Mouse (Mus musculus) CH12.LX (cell line): Measurements from ENCODE around the gene Psmc1. TPM values are rescaled to one million over a fixed set of nuclear protein-coding genes. Genes with fewer than 3 reads are reported as not detected.

Source experiments
- DNase-seq: peaks from one replicate; pipeline ENCODE4 v3.0.0-alpha.2; 2013; ENCODE audit errors: extremely low read depth
- H3K27ac ChIP-seq: 2 replicates; pipeline ENCODE4 v1.5.1; 2012; ENCODE audit warnings: low read depth, mild to moderate bottlenecking, control low read depth, moderate library complexity; ENCODE audit not compliant: insufficient read depth
- H3K27me3 ChIP-seq: replicated peaks from 2 replicates; pipeline ENCODE3; 2012; ENCODE audit warnings: inconsistent platforms
- H3K36me3 ChIP-seq, 2 experiments: replicated peaks in 1 of 2; 2 replicates each; pipeline versions ENCODE3 to v1.6.1; 2012; ENCODE audit warnings: inconsistent platforms in 1 of 2, low read length in 1 of 2, mild to moderate bottlenecking in 1 of 2, mixed read lengths in 1 of 2, moderate library complexity in 1 of 2; ENCODE audit not compliant: control insufficient read depth in 1 of 2, insufficient read depth in 1 of 2
- H3K4me1 ChIP-seq, 2 experiments: 2 replicates each; pipeline ENCODE4 v1.6.1; 2012; ENCODE audit warnings: inconsistent platforms in 1 of 2, moderate library complexity in 1 of 2; ENCODE audit not compliant: insufficient read depth in 2 of 2, control insufficient read depth in 1 of 2
- H3K4me2 ChIP-seq: 2 replicates; pipeline ENCODE4 v1.6.1; 2012; ENCODE audit warnings: low read depth, mild to moderate bottlenecking, control low read depth; ENCODE audit not compliant: poor library complexity, insufficient read depth, severe bottlenecking
- H3K4me3 ChIP-seq, 3 experiments: fragments of 150-350 bp in 1 of 3; sonication (generic) in 1 of 3; replicated peaks in 1 of 3; 2 replicates each; pipeline versions ENCODE3 to v1.5.1; 2011 to 2012; ENCODE audit warnings: low read depth in 2 of 3, low read length in 2 of 3, mild to moderate bottlenecking in 2 of 3, moderate library complexity in 2 of 3, control low read depth in 1 of 3, improper control_type of control experiment in 1 of 3, inconsistent platforms in 1 of 3, mixed read lengths in 1 of 3; ENCODE audit not compliant: poor library complexity in 1 of 3
- H3K79me2 ChIP-seq: replicated peaks from 2 replicates; pipeline ENCODE4 v1.6.1; 2012; ENCODE audit warnings: mild to moderate bottlenecking, moderate library complexity; ENCODE audit not compliant: control insufficient read depth, poor library complexity, insufficient read depth, severe bottlenecking; ENCODE audit errors: extremely low read depth
- H3K9ac ChIP-seq: 2 replicates; pipeline ENCODE4 v1.6.1; 2012; ENCODE audit warnings: low read depth, mild to moderate bottlenecking, control low read depth, moderate library complexity; ENCODE audit not compliant: insufficient read depth
- H3K9me3 ChIP-seq: replicated peaks from 2 replicates; pipeline ENCODE3; 2012; ENCODE audit warnings: low read length, inconsistent platforms, mixed read lengths
- BHLHE40 ChIP-seq: IDR thresholded peaks from 2 replicates; pipeline ENCODE4 v1.6.1; 2011; ENCODE audit warnings: mild to moderate bottlenecking, low read depth, low read length, improper control_type of control experiment
- CTCF ChIP-seq, 2 experiments: IDR thresholded peaks in 1 of 2; conservative IDR thresholded peaks in 1 of 2; 2 replicates each; pipeline ENCODE4 v1.5.1; 2011 to 2012; ENCODE audit warnings: low read depth in 2 of 2, low read length in 2 of 2, improper control_type of control experiment in 1 of 2, inconsistent platforms in 1 of 2, mild to moderate bottlenecking in 1 of 2, moderate library complexity in 1 of 2
- ELF1 ChIP-seq: IDR thresholded peaks from 2 replicates; pipeline ENCODE4 v1.6.1; 2014; ENCODE audit warnings: low read depth, mild to moderate bottlenecking, inconsistent platforms, low read length, improper control_type of control experiment
- EP300 ChIP-seq: IDR thresholded peaks from 2 replicates; pipeline ENCODE4 v1.6.1; 2011; ENCODE audit warnings: low read length, improper control_type of control experiment
- GABPA ChIP-seq: IDR thresholded peaks from 2 replicates; pipeline ENCODE4 v1.6.1; 2012; ENCODE audit warnings: low read depth, low read length, improper control_type of control experiment, inconsistent platforms; ENCODE audit not compliant: insufficient replicate concordance
- IRF4 ChIP-seq: IDR thresholded peaks from 2 replicates; pipeline ENCODE4 v1.6.1; 2014; ENCODE audit warnings: low read depth, mild to moderate bottlenecking, inconsistent platforms, low read length, improper control_type of control experiment
- JUND ChIP-seq: conservative IDR thresholded peaks from 2 replicates; pipeline ENCODE4 v1.6.1; 2011; ENCODE audit warnings: low read depth, low read length, improper control_type of control experiment
- KAT2A ChIP-seq: IDR thresholded peaks from 2 replicates; pipeline ENCODE4 v1.6.1; 2012; ENCODE audit warnings: low read length, improper control_type of control experiment, inconsistent platforms; ENCODE audit not compliant: insufficient replicate concordance
- MAX ChIP-seq: IDR thresholded peaks from 2 replicates; pipeline ENCODE4 v1.6.1; 2011; ENCODE audit warnings: low read length, improper control_type of control experiment
- MAZ ChIP-seq: IDR thresholded peaks from 2 replicates; pipeline ENCODE4 v1.6.1; 2012; ENCODE audit warnings: low read depth, mild to moderate bottlenecking, inconsistent platforms, low read length, improper control_type of control experiment, moderate library complexity
- MEF2A ChIP-seq: IDR thresholded peaks from 2 replicates; pipeline ENCODE4 v1.6.1; 2014; ENCODE audit warnings: low read depth, mild to moderate bottlenecking, inconsistent platforms, low read length, improper control_type of control experiment, borderline replicate concordance
- MYC ChIP-seq: IDR thresholded peaks from 2 replicates; pipeline ENCODE4 v1.6.1; 2011; ENCODE audit warnings: low read depth, mild to moderate bottlenecking, improper control_type of control experiment, low read length
- NRF1 ChIP-seq: IDR thresholded peaks from 2 replicates; pipeline ENCODE4 v1.6.1; 2014; ENCODE audit warnings: low read depth, mild to moderate bottlenecking, inconsistent platforms, low read length, improper control_type of control experiment, moderate library complexity
- POLR2AphosphoS2 ChIP-seq: IDR thresholded peaks from 2 replicates; pipeline ENCODE4 v1.6.1; 2011; ENCODE audit warnings: low read depth, low read length, improper control_type of control experiment
- RAD21 ChIP-seq: IDR thresholded peaks from 2 replicates; pipeline ENCODE4 v1.6.1; 2011; ENCODE audit warnings: low read depth, mild to moderate bottlenecking, low read length, improper control_type of control experiment, moderate library complexity
- SIN3A ChIP-seq: IDR thresholded peaks from 2 replicates; pipeline ENCODE4 v1.6.1; 2012; ENCODE audit warnings: low read length, improper control_type of control experiment, inconsistent platforms
- SMC3 ChIP-seq: IDR thresholded peaks from 2 replicates; pipeline ENCODE4 v1.6.1; 2011; ENCODE audit warnings: low read depth, low read length, improper control_type of control experiment
- TCF12 ChIP-seq: IDR thresholded peaks from 2 replicates; pipeline ENCODE4 v1.6.1; 2014; ENCODE audit warnings: low read depth, mild to moderate bottlenecking, inconsistent platforms, low read length, improper control_type of control experiment
- USF2 ChIP-seq: conservative IDR thresholded peaks from 2 replicates; pipeline ENCODE4 v1.6.1; 2011; ENCODE audit warnings: low read depth, low read length, improper control_type of control experiment
- dilution Hi-C: fragments of 300-500 bp; cut with MboI; formaldehyde crosslinking; loops from 2 replicates; pipeline ENCODE4 v1.14.3; 2020; ENCODE audit warnings: low sequenced_read_pairs; ENCODE audit not compliant: extremely low pct_unique_long_range_greater_than_20kb, extremely low pct_ligation_motif_present
- in situ Hi-C: fragments of 300-500 bp; cut with MboI; formaldehyde crosslinking; loops from 3 replicates; pipeline ENCODE4 v1.14.3; 2019; ENCODE audit warnings: low sequenced_read_pairs, low pct_ligation_motif_present, low pct_unique_long_range_greater_than_20kb, mixed read lengths
- polyA plus RNA-seq: library from polyadenylated mRNA; unstranded; fragments of >175 nt; gene quantifications from 2 replicates; pipeline ENCODE4 v1.2.1, GENCODE M21; 2012; ENCODE audit warnings: low read depth; ENCODE audit not compliant: insufficient read length
- total RNA-seq, 2 experiments: library from RNA; depleted of rRNA; stranded (reverse); fragments of 300-350 nt in 1 of 2; fragments of >200 nt in 1 of 2; gene quantifications; 2 replicates each; pipeline ENCODE4 v1.2.3; 2012 to 2014

The Psmc1 gene
- total and polyA plus RNA-seq, 3 experiments, result 244 to 501 (median 278) TPM

- Histone ChIP-seq H3K4me3 (no peak overlapping the region), H3K36me3 (peaks cover 62 to 97% of the 10 kb centered on the region in 2 experiments), H3K9ac (no peak overlapping the region), H3K4me1 (no peaks in the 10 kb centered on the region; a peak in 1 of 4 replicates), H3K79me2 (no peaks in the 10 kb centered on the region), H3K9me3 (no peaks in the 10 kb centered on the region), H3K27me3 (no peaks in the 10 kb centered on the region), H3K27ac (no peak overlapping the region), H3K4me2 (no peak overlapping the region)
- dilution Hi-C loops (no loop called here), in situ Hi-C loops (no loop called here)
- DNase-seq, result no peak
- TF ChIP-seq BHLHE40 (no peak), TCF12 (no peak), EP300 (no peak), JUND (no peak), USF2 (no peak), IRF4 (no peak), ELF1 (no peak), KAT2A (no peak), MAX (no peak), RAD21 (no peak), NRF1 (no peak), SMC3 (no peak), MAZ (no peak), MYC (no peak), CTCF (conservative IDR thresholded peaks at IDR 0.05 in 1 of 2, IDR thresholded peaks at IDR 0.05 in 1 of 2; ENCODE audit: low read depth in 2 of 2, low read length in 2 of 2) (no peak)
Observed at GRCm38 (mm10) chr12:100144269-100144668, 34.3 kb downstream of the Psmc1 start.

GRCm38 (mm10) chr12:100152466-100152865 is 42.5 kb downstream of the Psmc1 start:
- dilution Hi-C loops (no loop called here), in situ Hi-C loops (no loop called here)
- Histone ChIP-seq H3K9ac (no peak overlapping the region), H3K4me2 (no peak overlapping the region), H3K4me1 (peaks cover 0 to 3% of the 10 kb centered on the region in 2 experiments; a peak in 1 of 4 replicates), H3K27me3 (no peaks in the 10 kb centered on the region), H3K4me3 (no peak overlapping the region), H3K36me3 (peaks cover 30 to 90% of the 10 kb centered on the region in 2 experiments), H3K9me3 (no peaks in the 10 kb centered on the region), H3K27ac (no peak overlapping the region), H3K79me2 (no peaks in the 10 kb centered on the region; the same call in 1 of the 2 replicates)
- DNase-seq, result no peak
- no peak for TF ChIP-seq MEF2A
- TF ChIP-seq POLR2AphosphoS2, result no peak
- TF ChIP-seq SIN3A, result no peak
- no peak for TF ChIP-seq GABPA
